Mouse (Mus musculus) MEL (cell line): ENCODE data around the gene Dock4. TPM values are rescaled to one million over a fixed set of nuclear protein-coding genes. Genes with fewer than 3 reads are reported as not detected.
A peak's percentile ranks its signal among the peaks of the same experiment; 100 is the strongest.

ENCODE experiments used
- DNase-seq: peaks from one replicate; pipeline ENCODE4 v3.0.0; 2011; ENCODE audit warnings: low read depth, low spot score
- H3K27ac ChIP-seq: 2 replicates; pipeline ENCODE4 v1.5.1; 2012; ENCODE audit warnings: low read depth, mild to moderate bottlenecking, control low read depth, low read length, moderate library complexity; ENCODE audit not compliant: control insufficient read depth
- H3K27me3 ChIP-seq, 2 experiments: fragments of 150-350 bp in 1 of 2; sonication (generic) in 1 of 2; 2 replicates each; pipeline ENCODE4 v1.6.1; 2012; ENCODE audit warnings: low read length in 2 of 2, mild to moderate bottlenecking in 2 of 2, improper control_type of control experiment in 1 of 2, moderate library complexity in 1 of 2; ENCODE audit not compliant: insufficient read depth in 2 of 2, control insufficient read depth in 1 of 2
- H3K36me3 ChIP-seq, 2 experiments: 2 replicates each; pipeline ENCODE4 v1.6.1; 2012 to 2014; ENCODE audit warnings: low read length in 2 of 2, improper control_type of control experiment in 1 of 2, inconsistent platforms in 1 of 2, mild to moderate bottlenecking in 1 of 2; ENCODE audit not compliant: insufficient read depth in 2 of 2, control insufficient read depth in 1 of 2
- H3K4me1 ChIP-seq, 2 experiments: fragments of 150-350 bp in 1 of 2; sonication (generic) in 1 of 2; 2 replicates each; pipeline ENCODE4 v1.6.1; 2012; ENCODE audit warnings: low read length in 2 of 2, improper control_type of control experiment in 1 of 2, mild to moderate bottlenecking in 1 of 2; ENCODE audit not compliant: insufficient read depth in 2 of 2, control insufficient read depth in 1 of 2
- H3K4me3 ChIP-seq, 2 experiments: fragments of 150-350 bp in 1 of 2; sonication (generic) in 1 of 2; 2 replicates each; pipeline ENCODE4 v1.5.1; 2012; ENCODE audit warnings: low read depth in 2 of 2, low read length in 2 of 2, mild to moderate bottlenecking in 2 of 2, moderate library complexity in 2 of 2, control low read depth in 1 of 2, improper control_type of control experiment in 1 of 2; ENCODE audit not compliant: control insufficient read depth in 1 of 2, insufficient read depth in 1 of 2
- H3K79me2 ChIP-seq: 2 replicates; pipeline ENCODE4 v1.6.1; 2012; ENCODE audit warnings: mild to moderate bottlenecking, low read length, moderate library complexity; ENCODE audit not compliant: control insufficient read depth, poor library complexity, insufficient read depth
- H3K9ac ChIP-seq: 2 replicates; pipeline ENCODE4 v1.6.1; 2012; ENCODE audit warnings: low read depth, mild to moderate bottlenecking, control low read depth, low read length, moderate library complexity; ENCODE audit not compliant: control insufficient read depth, poor library complexity, severe bottlenecking
- H3K9me3 ChIP-seq: fragments of 150-350 bp; sonication (generic); replicated peaks from 2 replicates; pipeline ENCODE4 v1.6.1; 2012; ENCODE audit warnings: mild to moderate bottlenecking, low read length, improper control_type of control experiment, moderate library complexity; ENCODE audit not compliant: insufficient read depth
- BHLHE40 ChIP-seq: IDR thresholded peaks from 2 replicates; pipeline ENCODE4 v1.6.1; 2012; ENCODE audit warnings: low read depth, mild to moderate bottlenecking, inconsistent platforms, low read length, improper control_type of control experiment, borderline replicate concordance
- CHD1 ChIP-seq: IDR thresholded peaks from 2 replicates; pipeline ENCODE4 v1.6.1; 2012; ENCODE audit warnings: low read depth, mild to moderate bottlenecking, inconsistent platforms, low read length, improper control_type of control experiment
- CTCF ChIP-seq, 3 experiments: IDR thresholded peaks in 2 of 3; conservative IDR thresholded peaks in 1 of 3; 2 replicates each; pipeline ENCODE4 v1.5.1; 2011 to 2012; ENCODE audit warnings: low read length in 3 of 3, low read depth in 2 of 3, mild to moderate bottlenecking in 2 of 3, improper control_type of control experiment in 1 of 3, inconsistent platforms in 1 of 3, mixed read lengths in 1 of 3, moderate library complexity in 1 of 3; ENCODE audit not compliant: control insufficient read depth in 1 of 3, insufficient read depth in 1 of 3, poor library complexity in 1 of 3, severe bottlenecking in 1 of 3
- ELF1 ChIP-seq: IDR thresholded peaks from 2 replicates; pipeline ENCODE4 v1.6.1; 2014; ENCODE audit warnings: low read depth, mild to moderate bottlenecking, inconsistent platforms, low read length, improper control_type of control experiment, moderate library complexity
- ETS1 ChIP-seq: IDR thresholded peaks from 2 replicates; pipeline ENCODE4 v1.6.1; 2012; ENCODE audit warnings: low read depth, mild to moderate bottlenecking, inconsistent platforms, low read length, improper control_type of control experiment, moderate library complexity
- MAX ChIP-seq: IDR thresholded peaks from 2 replicates; pipeline ENCODE4 v1.6.1; 2011; ENCODE audit warnings: low read length, improper control_type of control experiment
- NRF1 ChIP-seq: IDR thresholded peaks from 2 replicates; pipeline ENCODE4 v1.6.1; 2014; ENCODE audit warnings: low read depth, mild to moderate bottlenecking, inconsistent platforms, low read length, improper control_type of control experiment, moderate library complexity; ENCODE audit not compliant: poor library complexity, insufficient read depth, severe bottlenecking
- POLR2AphosphoS2 ChIP-seq: IDR thresholded peaks from 2 replicates; pipeline ENCODE4 v1.6.1; 2011; ENCODE audit warnings: low read length, improper control_type of control experiment
- RCOR1 ChIP-seq: IDR thresholded peaks from 2 replicates; pipeline ENCODE4 v1.6.1; 2012; ENCODE audit warnings: low read depth, mild to moderate bottlenecking, inconsistent platforms, low read length, improper control_type of control experiment
- SIN3A ChIP-seq: IDR thresholded peaks from 2 replicates; pipeline ENCODE4 v1.6.1; 2012; ENCODE audit warnings: low read length, improper control_type of control experiment, inconsistent platforms
- SMC3 ChIP-seq: IDR thresholded peaks from 2 replicates; pipeline ENCODE4 v1.6.1; 2011; ENCODE audit warnings: low read depth, low read length, improper control_type of control experiment
- TAL1 ChIP-seq: IDR thresholded peaks from 2 replicates; pipeline ENCODE4 v1.6.1; 2012; ENCODE audit warnings: mild to moderate bottlenecking, inconsistent platforms, low read length, moderate library complexity, mixed read lengths
- TBP ChIP-seq: IDR thresholded peaks from 2 replicates; pipeline ENCODE4 v1.8.0; 2011; ENCODE audit warnings: low read depth, low read length, improper control_type of control experiment
- USF2 ChIP-seq, 2 experiments: IDR thresholded peaks; 2 replicates each; pipeline ENCODE4 v1.6.1; 2011 to 2012; ENCODE audit warnings: improper control_type of control experiment in 2 of 2, low read length in 2 of 2, borderline replicate concordance in 1 of 2, inconsistent platforms in 1 of 2, low read depth in 1 of 2, mild to moderate bottlenecking in 1 of 2; ENCODE audit not compliant: insufficient read depth in 1 of 2
- ZC3H11A ChIP-seq: IDR thresholded peaks from 2 replicates; pipeline ENCODE4 v1.6.1; 2012; ENCODE audit warnings: low read depth, mild to moderate bottlenecking, inconsistent platforms, low read length, improper control_type of control experiment
- ZKSCAN1 ChIP-seq: IDR thresholded peaks from 2 replicates; pipeline ENCODE4 v1.6.1; 2012; ENCODE audit warnings: low read depth, mild to moderate bottlenecking, inconsistent platforms, low read length, improper control_type of control experiment, moderate library complexity
- ZMIZ1 ChIP-seq: IDR thresholded peaks from 2 replicates; pipeline ENCODE4 v1.6.1; 2012; ENCODE audit warnings: low read depth, mild to moderate bottlenecking, inconsistent platforms, low read length, improper control_type of control experiment, moderate library complexity
- ZNF384 ChIP-seq: IDR thresholded peaks from 2 replicates; pipeline ENCODE4 v1.6.1; 2012; ENCODE audit warnings: low read depth, mild to moderate bottlenecking, inconsistent platforms, low read length, improper control_type of control experiment
- polyA plus RNA-seq, 2 experiments: library from polyadenylated mRNA; stranded (reverse) in 1 of 2; unstranded in 1 of 2; fragments of >175 nt in 1 of 2; fragments of >200 nt in 1 of 2; gene quantifications; 2 replicates each; pipeline versions ENCODE4 v1.2.1 to v1.2.4; 2012; ENCODE audit warnings: low replicate concordance in 2 of 2, low read depth in 1 of 2; ENCODE audit not compliant: insufficient read length in 2 of 2, insufficient read depth in 1 of 2, missing spikeins in 1 of 2
- total RNA-seq: library from RNA; depleted of rRNA; stranded (reverse); fragments of 300-350 nt; gene quantifications from 2 replicates; pipeline ENCODE4 v1.2.3, GENCODE M21; 2012

Gene Dock4
- total and polyA plus RNA-seq, 3 experiments: 0.08 to 0.17 TPM; not detected in 1

DNA sequence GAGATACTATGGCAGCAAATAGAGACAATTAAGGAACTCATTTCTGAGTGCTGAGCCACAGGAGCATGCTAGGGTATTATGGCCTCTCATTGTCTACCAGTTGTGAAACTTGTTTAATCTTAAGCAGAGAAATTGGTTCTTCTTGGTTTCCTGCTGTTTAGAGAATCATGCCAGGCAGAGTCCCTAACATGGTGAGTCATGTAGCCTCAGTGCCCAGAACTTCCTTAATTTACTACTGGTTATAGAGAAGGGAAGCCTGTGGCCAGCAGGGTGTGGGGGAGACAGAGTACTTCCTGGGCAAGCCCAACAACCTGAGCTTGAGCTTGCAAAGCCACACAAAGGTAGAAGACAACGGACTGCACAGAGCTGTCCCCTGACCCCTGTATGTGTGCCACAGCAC, 180.8 kb downstream of the Dock4 start:
- H3K79me2 ChIP-seq: no peaks in the 10 kb centered on the region
- no peak overlapping the region for H3K4me3 ChIP-seq
- no peak for TF ChIP-seq RCOR1
- no peak for TF ChIP-seq NRF1
- no peak for TF ChIP-seq MAX
- TF ChIP-seq ETS1: no peak
- no peak for TF ChIP-seq USF2 (IDR thresholded peaks at IDR 0.05; ENCODE audit: borderline replicate concordance in 1 of 2, insufficient read depth in 1 of 2, low read depth in 1 of 2, low read length in 2 of 2)
- no peak for TF ChIP-seq POLR2AphosphoS2
- no peak for TF ChIP-seq SIN3A
- TF ChIP-seq ZMIZ1: no peak
- no peak for TF ChIP-seq ZKSCAN1
- no peak for TF ChIP-seq SMC3
- no peaks in the 10 kb centered on the region; a peak in 1 of 4 replicates for H3K27me3 ChIP-seq
- H3K36me3 ChIP-seq: no peaks in the 10 kb centered on the region; a peak in 1 of 4 replicates
- peak; percentile 39 for DNase-seq
- no peaks in the 10 kb centered on the region for H3K9me3 ChIP-seq
- no peak overlapping the region for H3K9ac ChIP-seq
- no peaks in the 10 kb centered on the region for H3K4me1 ChIP-seq
- no peak overlapping the region for H3K27ac ChIP-seq

DNA sequence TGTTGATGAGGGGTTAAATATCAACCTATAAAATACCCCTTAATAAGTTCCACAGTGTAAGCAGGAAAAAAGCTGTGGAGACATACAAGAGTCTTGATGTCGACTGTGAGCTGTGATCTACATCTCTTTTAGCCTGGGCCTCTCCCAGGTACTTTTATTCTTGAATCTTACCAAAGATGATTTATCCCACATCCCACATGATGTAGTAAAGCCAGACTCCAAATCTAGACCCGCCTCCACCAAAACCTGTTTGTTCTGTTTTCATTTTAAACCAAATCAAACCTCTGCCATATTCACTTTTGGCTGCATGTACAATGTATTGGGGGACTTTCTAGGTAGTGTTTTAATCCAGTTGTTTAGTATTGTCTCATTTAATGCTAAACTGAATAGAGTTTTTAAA, 187.5 kb downstream of the Dock4 start:
- no peaks in the 10 kb centered on the region for H3K36me3 ChIP-seq
- H3K79me2 ChIP-seq: no peaks in the 10 kb centered on the region
- DNase-seq: no peak

More for the DNA sequence above, 187.5 kb downstream of the Dock4 start:
- no peaks in the 10 kb centered on the region for H3K4me1 ChIP-seq
- TF ChIP-seq RCOR1: no peak
- TF ChIP-seq NRF1: no peak
- TF ChIP-seq BHLHE40: no peak
- TF ChIP-seq ZNF384: no peak
- TF ChIP-seq ZC3H11A: no peak
- TF ChIP-seq CTCF (IDR thresholded peaks at IDR 0.05 in 2 of 3, conservative IDR thresholded peaks at IDR 0.05 in 1 of 3; ENCODE audit: control insufficient read depth in 1 of 3, insufficient read depth in 1 of 3, low read depth in 2 of 3, low read length in 3 of 3, poor library complexity in 1 of 3, severe bottlenecking in 1 of 3): no peak
- TF ChIP-seq ZMIZ1: no peak
- no peak for TF ChIP-seq ELF1
- TF ChIP-seq MAX: no peak
- TF ChIP-seq TAL1: no peak
- no peak for TF ChIP-seq ETS1
- TF ChIP-seq TBP: no peak
- TF ChIP-seq SMC3: no peak
- TF ChIP-seq CHD1: no peak
- no peak overlapping the region for H3K27ac ChIP-seq
- H3K4me3 ChIP-seq: no peak overlapping the region
- H3K9me3 ChIP-seq: no peaks in the 10 kb centered on the region
- H3K9ac ChIP-seq: no peak overlapping the region
- no peaks in the 10 kb centered on the region; a peak in 1 of 4 replicates for H3K27me3 ChIP-seq
